Mouse (Mus musculus) limb, embryonic 12.5 days (tissue): ENCODE results near the gene Stk11. TPM values are rescaled to one million over a fixed set of nuclear protein-coding genes. Genes with fewer than 3 reads are reported as not detected.

Source experiments
- ATAC-seq: fragments of 200-750 bp; cut with Nextera tagmentation; 2 replicates; pipeline ENCODE4 v1.8.0; 2017; ENCODE audit warnings: low read depth, moderate TSS enrichment; ENCODE audit not compliant: insufficient number of reproducible peaks, insufficient read depth, low FRiP score, low TSS enrichment
- H3K27ac ChIP-seq: fragments of 300-500 bp; sonication (generic); 2 replicates; pipeline ENCODE4 v1.5.1; 2016; ENCODE audit warnings: mild to moderate bottlenecking, moderate library complexity
- H3K27me3 ChIP-seq: fragments of 300-500 bp; sonication (generic); 2 replicates; pipeline ENCODE4 v1.6.1; 2016; ENCODE audit warnings: mild to moderate bottlenecking, moderate library complexity
- H3K36me3 ChIP-seq: fragments of 300-500 bp; sonication (generic); 2 replicates; pipeline ENCODE4 v1.6.1; 2016; ENCODE audit warnings: mild to moderate bottlenecking, moderate library complexity
- H3K4me1 ChIP-seq: fragments of 300-500 bp; sonication (generic); replicated peaks from 2 replicates; pipeline ENCODE4 v1.6.1; 2016
- H3K4me2 ChIP-seq: fragments of 300-500 bp; sonication (generic); 2 replicates; pipeline ENCODE4 v1.6.1; 2016; ENCODE audit warnings: mild to moderate bottlenecking, moderate library complexity
- H3K4me3 ChIP-seq: fragments of 300-500 bp; sonication (generic); replicated peaks from 2 replicates; pipeline ENCODE4 v1.5.1; 2016; ENCODE audit warnings: mild to moderate bottlenecking
- H3K9ac ChIP-seq: fragments of 300-500 bp; sonication (generic); replicated peaks from 2 replicates; pipeline ENCODE4 v1.6.1; 2016; ENCODE audit warnings: mild to moderate bottlenecking, moderate library complexity
- H3K9me3 ChIP-seq: fragments of 300-500 bp; sonication (generic); 2 replicates; pipeline ENCODE4 v1.6.1; 2016; ENCODE audit warnings: mild to moderate bottlenecking, moderate library complexity
- WGBS: fragments of 180-500 bp; shearing (Covaris S2); methylation state at CpG from one replicate; pipeline ENCODE4 v1.1.7; 2016; 5-methylcytosine and 5-hydroxymethylcytosine counted together
- polyA plus RNA-seq: library from polyadenylated mRNA; unstranded; fragments of >200 nt; fragmentation: Nextera tagmentation; extraction: Ambion mirVana; gene quantifications from 2 replicates; pipeline ENCODE4 v1.2.1, GENCODE M21; 2016

The Stk11 gene
- polyA plus RNA-seq, 1 experiment from 2014 or later, result 18.1 TPM

DNA sequence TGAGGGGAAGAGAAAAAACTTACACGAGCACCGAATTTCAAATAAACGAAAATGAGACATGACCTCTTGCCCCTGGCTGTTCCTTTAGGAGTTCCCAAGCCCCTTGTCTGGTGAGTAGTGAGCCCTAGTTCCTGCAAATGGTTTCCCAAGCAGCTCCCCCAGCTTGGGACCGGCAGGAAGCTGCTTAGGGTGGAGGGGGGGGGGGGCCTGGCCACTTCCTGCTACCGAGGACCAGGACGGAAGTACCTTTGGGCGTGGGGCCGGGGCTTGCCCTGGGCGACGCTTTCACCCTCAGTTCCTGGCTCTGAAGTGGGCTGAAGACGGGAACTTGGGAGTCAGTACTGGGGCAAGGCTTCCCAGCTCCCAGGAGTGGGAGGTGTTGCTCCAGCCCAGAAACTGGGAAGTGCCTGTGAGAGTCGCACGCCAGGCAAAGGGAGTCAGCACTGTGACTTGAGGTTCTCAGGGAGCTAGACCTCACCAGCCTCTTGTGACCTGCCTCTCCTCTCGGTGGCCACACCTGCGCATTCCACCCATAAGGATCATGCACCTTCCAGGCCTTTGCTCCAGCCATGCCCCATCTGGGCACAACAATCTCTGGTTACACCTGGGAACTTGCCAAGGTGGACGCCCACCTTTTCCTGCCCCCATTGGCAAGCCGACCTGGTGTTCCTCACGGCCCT is 42.8 kb downstream of the Stk11 start:
- no peaks in the 10 kb centered on the region for H3K9me3 ChIP-seq
- peak overlapping the region; percentile 41 for H3K4me3 ChIP-seq
- peak overlapping the region; percentile 67 for H3K4me2 ChIP-seq
- 11% methylated on average over 18 of the region's 18 CpGs for WGBS
- H3K9ac ChIP-seq, result peak overlapping the region; percentile 28; the same call in 1 of the 2 replicates
- no peaks in the 10 kb centered on the region for H3K27me3 ChIP-seq
- H3K4me1 ChIP-seq, result peaks cover 89% of the 10 kb centered on the region
- peaks cover 42% of the 10 kb centered on the region for H3K36me3 ChIP-seq
- no peak for ATAC-seq
- H3K27ac ChIP-seq, result peak overlapping the region; percentile 88

DNA sequence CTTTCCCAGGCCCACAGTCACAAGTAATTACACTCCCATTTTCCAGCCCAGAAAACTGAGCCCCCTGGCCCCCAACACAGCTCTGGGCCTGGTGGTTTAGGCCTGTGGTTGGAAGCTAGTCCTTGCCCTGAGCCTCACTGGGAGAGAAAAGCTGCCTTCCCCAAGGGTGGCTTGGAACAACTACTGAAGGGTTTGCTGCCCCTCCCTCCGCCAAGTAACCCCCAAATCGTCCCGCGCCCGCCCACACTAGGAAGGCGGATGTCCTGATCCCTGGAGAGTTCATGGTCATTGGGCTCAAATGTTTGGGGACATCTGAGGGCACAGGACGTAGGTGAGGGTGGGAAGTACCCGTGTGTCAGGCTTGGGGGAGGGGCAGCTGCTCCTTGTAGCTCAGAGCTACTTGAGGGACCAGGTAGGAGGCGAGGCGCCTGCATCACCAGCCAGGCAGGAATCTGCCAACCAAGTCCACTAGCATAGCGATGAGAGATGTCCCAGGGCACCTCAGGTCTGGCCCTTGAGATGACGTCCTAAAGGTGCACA is 43.5 kb downstream of the Stk11 start:
- H3K27ac ChIP-seq, result peak overlapping the region; percentile 88
- peaks cover 36% of the 10 kb centered on the region for H3K36me3 ChIP-seq
- peak; percentile 0; the same call in 1 of the 2 replicates for ATAC-seq
- WGBS, result 5% methylated on average over 12 of the region's 12 CpGs
- H3K9ac ChIP-seq, result peak overlapping the region; percentile 28; the same call in 1 of the 2 replicates
- H3K9me3 ChIP-seq, result no peaks in the 10 kb centered on the region
- H3K4me1 ChIP-seq, result peaks cover 87% of the 10 kb centered on the region
- peak overlapping the region; percentile 67 for H3K4me2 ChIP-seq
- no peaks in the 10 kb centered on the region for H3K27me3 ChIP-seq
- H3K4me3 ChIP-seq, result peak overlapping the region; percentile 41

GRCm38 (mm10) chr10:80159561-80160454 is 44.2 kb downstream of the Stk11 start:
- no peaks in the 10 kb centered on the region; the same call in 1 of the 2 replicates for H3K27me3 ChIP-seq
- H3K9ac ChIP-seq, result peak overlapping the region; percentile 28; the same call in 1 of the 2 replicates
- H3K4me3 ChIP-seq, result peak overlapping the region; percentile 41
- peaks cover 29% of the 10 kb centered on the region for H3K36me3 ChIP-seq
- peak overlapping the region; percentile 67 for H3K4me2 ChIP-seq
- no peaks in the 10 kb centered on the region for H3K9me3 ChIP-seq
- WGBS, result under 1% methylated on average over 55 of the region's 55 CpGs
- H3K27ac ChIP-seq, result peak overlapping the region; percentile 95
- H3K4me1 ChIP-seq, result peaks cover 87% of the 10 kb centered on the region
- peak; percentile 73 for ATAC-seq

GRCm38 (mm10) chr10:80160455-80161371 is 45.1 kb downstream of the Stk11 start:
- no peak for ATAC-seq
- WGBS, result 2% methylated on average over 33 of the region's 33 CpGs
- peaks cover 87% of the 10 kb centered on the region for H3K4me1 ChIP-seq
- H3K27ac ChIP-seq, result peak overlapping the region; percentile 95
- peak overlapping the region; percentile 65 for H3K9ac ChIP-seq
- H3K9me3 ChIP-seq, result no peaks in the 10 kb centered on the region
- H3K27me3 ChIP-seq, result no peaks in the 10 kb centered on the region; the same call in 1 of the 2 replicates
- H3K4me3 ChIP-seq, result peak overlapping the region; percentile 41
- peak overlapping the region; percentile 67 for H3K4me2 ChIP-seq
- peaks cover 20% of the 10 kb centered on the region for H3K36me3 ChIP-seq

- 9% methylated on average over 7 of the region's 7 CpGs for WGBS
- Histone ChIP-seq H3K36me3 (peaks cover 10% of the 10 kb centered on the region), H3K27me3 (no peaks in the 10 kb centered on the region; the same call in 1 of the 2 replicates), H3K27ac (peak overlapping the region; percentile 95), H3K4me2 (peak overlapping the region; percentile 67), H3K4me3 (peak overlapping the region; percentile 41), H3K9me3 (no peaks in the 10 kb centered on the region), H3K9ac (peak overlapping the region; percentile 65; the same call in 1 of the 2 replicates), H3K4me1 (peaks cover 83% of the 10 kb centered on the region)
- no peak for ATAC-seq
These were observed 46.1 kb downstream of the Stk11 start for GRCm38 (mm10) chr10:80161522-80162242.

DNA sequence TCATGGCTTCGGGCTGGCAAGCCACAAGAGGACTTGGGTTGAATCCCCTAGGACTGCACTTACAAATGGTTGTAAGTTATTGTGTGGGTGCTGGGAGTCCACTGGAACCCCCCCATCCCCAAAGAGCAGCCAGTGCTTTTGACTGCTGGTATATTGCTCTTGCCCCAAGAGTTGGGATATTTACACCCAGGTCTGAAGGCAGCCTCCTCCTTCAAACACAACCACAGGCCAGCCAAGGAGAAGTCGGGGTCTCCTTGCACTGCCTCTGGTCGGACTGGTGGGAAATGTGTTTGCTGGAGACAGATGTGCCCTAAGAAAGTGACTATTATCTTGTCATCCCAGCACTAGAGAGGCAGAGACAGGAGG is 46.6 kb downstream of the Stk11 start:
- ATAC-seq, result no peak
- 0 out of 2 replicates have a peak overlapping the region, but pooled peaks have one; percentile 67 for H3K4me2 ChIP-seq
- WGBS, result 82% methylated on average over 3 of the region's 3 CpGs
- no peak overlapping the region for H3K9ac ChIP-seq
- H3K27ac ChIP-seq, result peak overlapping the region; percentile 95
- peaks cover 82% of the 10 kb centered on the region for H3K4me1 ChIP-seq
- peaks cover 5% of the 10 kb centered on the region for H3K36me3 ChIP-seq
- H3K9me3 ChIP-seq, result no peaks in the 10 kb centered on the region
- H3K27me3 ChIP-seq, result no peaks in the 10 kb centered on the region; the same call in 1 of the 2 replicates
- no peak overlapping the region for H3K4me3 ChIP-seq

DNA sequence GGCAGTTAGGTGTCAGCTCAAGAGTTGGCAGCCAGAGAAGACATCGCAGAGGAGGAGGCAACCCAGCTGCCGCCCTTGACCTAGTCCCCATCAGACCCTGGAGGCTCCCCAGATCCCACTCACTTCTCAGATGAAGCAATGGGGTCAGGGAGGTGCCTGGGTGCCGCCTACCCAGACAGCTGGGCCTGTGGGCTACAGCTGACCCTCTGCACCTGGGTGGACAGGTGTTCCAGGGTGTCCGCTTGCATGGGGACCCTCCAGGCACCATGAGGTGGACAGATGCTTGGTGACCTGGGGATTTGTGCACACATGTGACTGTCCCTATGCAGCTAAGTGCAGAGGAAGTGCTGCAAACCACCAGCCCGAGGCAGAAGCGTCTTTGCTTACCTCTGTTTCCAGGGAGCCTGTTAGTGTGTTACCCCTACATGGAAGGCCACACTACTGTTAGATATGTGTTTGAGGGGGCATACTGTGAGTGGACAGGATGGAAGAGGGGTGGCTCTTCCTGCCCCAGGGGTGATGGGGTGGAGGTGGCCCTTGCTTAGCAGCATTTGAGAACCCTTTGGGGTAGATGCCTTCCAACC is 47.2 kb downstream of the Stk11 start:
- Histone ChIP-seq H3K4me1 (peaks cover 76% of the 10 kb centered on the region), H3K27me3 (no peaks in the 10 kb centered on the region; the same call in 1 of the 2 replicates), H3K27ac (peak overlapping the region; percentile 95), H3K4me2 (0 out of 2 replicates have a peak overlapping the region, but pooled peaks have one; percentile 10), H3K9ac (no peak overlapping the region), H3K36me3 (no peaks in the 10 kb centered on the region), H3K4me3 (no peak overlapping the region), H3K9me3 (no peaks in the 10 kb centered on the region)
- no peak for ATAC-seq
- 58% methylated on average over 6 of the region's 6 CpGs for WGBS

DNA sequence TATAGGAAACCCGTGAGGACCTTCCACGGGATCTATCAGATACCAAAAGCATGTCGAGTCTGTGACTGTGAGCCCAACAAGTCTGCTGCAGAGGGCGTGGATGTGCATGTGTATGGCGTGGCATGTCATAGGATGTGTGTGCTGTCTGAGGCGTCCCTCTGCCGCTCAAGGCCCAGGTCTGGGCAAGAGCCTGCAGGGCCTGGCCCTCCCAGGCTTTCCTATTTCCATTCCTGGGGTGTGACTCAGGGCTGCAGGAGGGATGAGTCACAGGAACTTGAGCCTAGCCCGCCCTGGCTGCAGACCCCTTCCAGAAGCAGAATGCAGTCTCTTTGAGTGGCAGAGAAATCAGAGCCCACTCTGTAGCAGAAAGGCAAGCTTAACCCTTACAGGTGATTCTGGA is 48.1 kb downstream of the Stk11 start:
- Histone ChIP-seq H3K36me3 (no peaks in the 10 kb centered on the region), H3K27me3 (no peaks in the 10 kb centered on the region; the same call in 1 of the 2 replicates), H3K4me3 (no peak overlapping the region), H3K4me2 (peak overlapping the region; percentile 89; the same call in 1 of the 2 replicates), H3K27ac (no peak overlapping the region), H3K4me1 (peaks cover 71% of the 10 kb centered on the region), H3K9me3 (no peaks in the 10 kb centered on the region), H3K9ac (no peak overlapping the region; the same call in 1 of the 2 replicates)
- WGBS, result 77% methylated on average over 8 of the region's 8 CpGs
- no peak for ATAC-seq

DNA sequence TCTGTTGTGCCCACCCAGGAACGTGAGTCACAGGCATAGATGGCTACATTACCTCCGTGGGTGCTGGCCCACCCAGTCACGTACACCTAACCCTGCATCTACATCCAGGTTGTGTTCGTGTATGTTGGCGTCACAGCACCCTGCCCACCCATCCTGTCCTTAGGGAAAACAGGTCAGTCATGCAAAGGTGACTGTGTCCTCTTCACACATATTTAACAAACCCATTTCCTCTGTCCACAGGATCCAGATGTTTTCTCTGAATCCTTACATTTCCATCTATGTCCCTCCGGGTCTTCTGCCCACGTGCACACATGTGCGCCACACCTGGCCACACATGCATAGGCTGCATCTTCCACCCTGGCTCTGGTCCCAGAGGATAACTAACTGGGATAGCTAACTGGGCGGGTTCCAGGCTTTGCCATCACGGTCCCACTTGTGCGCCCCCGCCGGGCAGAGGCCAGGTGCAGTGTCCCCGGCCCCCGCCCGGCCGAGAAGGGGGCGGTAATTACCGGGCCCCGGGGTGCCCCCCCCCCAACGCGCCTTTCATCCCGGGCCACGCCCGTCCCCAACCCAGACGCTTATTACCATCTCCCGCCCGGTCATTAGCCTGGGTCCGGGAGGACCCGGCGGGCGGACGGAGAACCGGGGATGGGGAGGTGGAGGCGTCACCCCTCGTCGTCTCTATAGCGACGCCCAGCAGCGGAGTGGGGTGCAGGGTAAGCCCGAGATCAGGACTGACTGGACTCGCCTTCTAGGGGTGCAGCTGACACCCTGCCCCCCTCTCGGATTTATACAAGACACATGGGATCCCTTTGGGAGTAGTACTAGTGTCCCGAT is 48.8 kb downstream of the Stk11 start:
- Histone ChIP-seq H3K27me3 (no peaks in the 10 kb centered on the region; the same call in 1 of the 2 replicates), H3K4me3 (peak overlapping the region; percentile 41), H3K9ac (peak overlapping the region; percentile 57), H3K4me1 (peaks cover 71% of the 10 kb centered on the region), H3K27ac (no peak overlapping the region; the same call in 1 of the 2 replicates), H3K4me2 (peak overlapping the region; percentile 89), H3K9me3 (no peaks in the 10 kb centered on the region), H3K36me3 (no peaks in the 10 kb centered on the region)
- no peak for ATAC-seq
- WGBS, result 7% methylated on average over 44 of the region's 44 CpGs
